Mouse (Mus musculus) liver, postnatal 0 days (tissue): Measurements from ENCODE around the gene Klhdc4. TPM values are rescaled to one million over a fixed set of nuclear protein-coding genes. Genes with fewer than 3 reads are reported as not detected.

Source experiments
- ATAC-seq: fragments of 200-750 bp; cut with Nextera tagmentation; 2 replicates; pipeline ENCODE4 v1.8.0; 2017; ENCODE audit warnings: mild to moderate bottlenecking, moderate library complexity
- DNase-seq: peaks from one replicate; pipeline ENCODE4 v3.0.0-alpha.2; 2016
- H3K27ac ChIP-seq: fragments of 300-500 bp; sonication (generic); 2 replicates; pipeline ENCODE4 v1.5.1; 2014; ENCODE audit warnings: antibody characterized with exemption, moderate library complexity, mild to moderate bottlenecking, low read depth
- H3K27me3 ChIP-seq: fragments of 300-500 bp; sonication (generic); 2 replicates; pipeline ENCODE4 v1.6.1; 2014; ENCODE audit warnings: low read length, control low read depth, mixed read lengths; ENCODE audit not compliant: insufficient read depth
- H3K36me3 ChIP-seq: fragments of 300-500 bp; sonication (generic); replicated peaks from 2 replicates; pipeline ENCODE4 v1.6.1; 2014; ENCODE audit warnings: mild to moderate bottlenecking, control low read depth, low read length, moderate library complexity, mixed read lengths; ENCODE audit not compliant: insufficient read depth
- H3K4me1 ChIP-seq: fragments of 300-500 bp; sonication (generic); 2 replicates; pipeline ENCODE4 v1.6.1; 2014; ENCODE audit warnings: antibody characterized with exemption, mild to moderate bottlenecking, control low read depth; ENCODE audit not compliant: insufficient read depth
- H3K4me2 ChIP-seq: fragments of 300-500 bp; sonication (generic); 2 replicates; pipeline ENCODE4 v1.6.1; 2014; ENCODE audit warnings: low read depth, mild to moderate bottlenecking, low read length, moderate library complexity, mixed read lengths
- H3K4me3 ChIP-seq: fragments of 300-500 bp; sonication (generic); 2 replicates; pipeline ENCODE4 v1.5.1; 2014; ENCODE audit warnings: low read depth, low read length
- H3K9ac ChIP-seq: fragments of 300-500 bp; sonication (generic); replicated peaks from 2 replicates; pipeline ENCODE4 v1.6.1; 2014; ENCODE audit warnings: mild to moderate bottlenecking, moderate library complexity
- H3K9me3 ChIP-seq: fragments of 300-500 bp; sonication (generic); 2 replicates; pipeline ENCODE4 v1.6.1; 2016; ENCODE audit warnings: mild to moderate bottlenecking, control low read depth, low read length, mixed read lengths
- CTCF ChIP-seq: sonication (generic); IDR thresholded peaks from 2 replicates; pipeline ENCODE4 v1.5.1; 2016; ENCODE audit warnings: antibody characterized with exemption, low read depth
- EP300 ChIP-seq: IDR thresholded peaks from 2 replicates; pipeline ENCODE4 v1.6.1; 2016; ENCODE audit warnings: antibody characterized with exemption, low read depth, mild to moderate bottlenecking
- whole genome bisulfite sequencing: fragments of 180-500 bp; shearing (Covaris S2); extraction: QIAGEN DNeasy Blood & Tissue Kit; methylation state at CpG from one replicate; pipeline ENCODE4 v1.1.7; 2014; ENCODE audit not compliant: insufficient replicate concordance; 5-methylcytosine and 5-hydroxymethylcytosine counted together
- polyA plus RNA-seq: library from polyadenylated mRNA; unstranded; fragments of >200 nt; fragmentation: Nextera tagmentation; extraction: Ambion mirVana; gene quantifications from 2 replicates; pipeline ENCODE4 v1.2.1, GENCODE M21; 2015

Klhdc4 gene
- polyA plus RNA-seq, 1 experiment from 2014 or later: 8.7 TPM

DNA sequence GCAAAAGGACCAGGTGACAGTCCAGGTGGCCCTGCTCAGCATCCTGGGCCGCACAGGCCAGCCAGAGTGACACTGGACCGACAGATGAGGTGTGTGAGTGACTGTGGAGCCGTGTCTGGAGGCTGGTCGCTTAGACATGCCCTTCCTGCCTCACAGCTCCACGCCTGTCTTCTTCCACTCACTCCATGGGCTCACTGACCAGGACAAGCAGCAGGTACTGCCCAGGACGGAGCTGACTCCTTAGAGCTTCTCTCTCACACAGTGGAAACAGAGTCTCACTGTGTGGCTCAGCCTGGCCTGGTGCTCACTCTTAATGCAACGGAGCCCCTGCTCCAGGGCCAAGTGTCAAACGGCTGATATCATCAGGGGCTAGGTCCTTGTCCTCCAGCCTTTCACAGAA is 33.9 kb downstream of the Klhdc4 start:
- 84% methylated on average over 8 of the region's 8 CpGs for WGBS
- peaks cover 13% of the 10 kb centered on the region for H3K36me3 ChIP-seq
- TF ChIP-seq CTCF: no peak
- TF ChIP-seq EP300: no peak
- ATAC-seq: no peak
- no peak overlapping the region for H3K9ac ChIP-seq
- H3K27ac ChIP-seq: peak overlapping the region; percentile 37; the same call in 1 of the 2 replicates
- H3K9me3 ChIP-seq: no peaks in the 10 kb centered on the region
- no peaks in the 10 kb centered on the region for H3K27me3 ChIP-seq
- no peak overlapping the region for H3K4me2 ChIP-seq
- H3K4me1 ChIP-seq: peaks cover 13% of the 10 kb centered on the region
- DNase-seq: no peak
- no peak overlapping the region for H3K4me3 ChIP-seq

DNA sequence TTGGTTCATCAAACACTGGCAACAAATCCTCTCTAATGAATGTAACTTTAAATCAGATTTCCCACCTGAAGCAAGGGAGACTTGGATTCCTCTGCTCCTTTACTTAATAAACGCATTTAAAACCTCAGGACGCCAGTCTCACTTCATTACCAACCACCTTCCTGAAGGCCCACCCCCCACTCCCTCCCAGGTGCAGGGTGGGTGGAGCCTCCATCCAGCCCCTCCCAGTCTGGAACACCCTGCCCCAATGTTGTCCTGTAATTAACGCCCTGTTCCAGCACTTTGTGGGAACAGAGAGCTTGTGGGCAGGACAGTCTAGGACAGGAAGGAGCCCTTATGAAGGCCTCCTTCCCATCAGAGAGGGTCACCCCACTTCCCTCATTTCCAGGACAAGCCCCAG is 35.2 kb downstream of the Klhdc4 start:
- no peak for DNase-seq
- no peak overlapping the region for H3K4me3 ChIP-seq
- no peaks in the 10 kb centered on the region for H3K27me3 ChIP-seq
- peaks cover 11% of the 10 kb centered on the region for H3K36me3 ChIP-seq
- no peak for TF ChIP-seq EP300
- TF ChIP-seq CTCF: no peak
- no peaks in the 10 kb centered on the region for H3K9me3 ChIP-seq
- 55% methylated on average over 3 of the region's 3 CpGs for WGBS
- H3K9ac ChIP-seq: no peak overlapping the region
- peak overlapping the region; percentile 62 for H3K27ac ChIP-seq
- no peak for ATAC-seq
- H3K4me2 ChIP-seq: no peak overlapping the region
- peaks cover 13% of the 10 kb centered on the region for H3K4me1 ChIP-seq

- Histone ChIP-seq H3K27me3 (no peaks in the 10 kb centered on the region), H3K9me3 (no peaks in the 10 kb centered on the region), H3K27ac (peak overlapping the region; percentile 83), H3K4me1 (peaks cover 13% of the 10 kb centered on the region), H3K4me3 (no peak overlapping the region), H3K9ac (no peak overlapping the region), H3K36me3 (peaks cover 4% of the 10 kb centered on the region), H3K4me2 (no peak overlapping the region)
- 54% methylated on average over 4 of the region's 4 CpGs for WGBS
- ATAC-seq (no peak), DNase-seq (no peak)
- no peak for TF ChIP-seq EP300
- TF ChIP-seq CTCF: no peak
Measured at GRCm38 (mm10) chr8:121792627-121793026, 36.7 kb downstream of the Klhdc4 start.

DNA sequence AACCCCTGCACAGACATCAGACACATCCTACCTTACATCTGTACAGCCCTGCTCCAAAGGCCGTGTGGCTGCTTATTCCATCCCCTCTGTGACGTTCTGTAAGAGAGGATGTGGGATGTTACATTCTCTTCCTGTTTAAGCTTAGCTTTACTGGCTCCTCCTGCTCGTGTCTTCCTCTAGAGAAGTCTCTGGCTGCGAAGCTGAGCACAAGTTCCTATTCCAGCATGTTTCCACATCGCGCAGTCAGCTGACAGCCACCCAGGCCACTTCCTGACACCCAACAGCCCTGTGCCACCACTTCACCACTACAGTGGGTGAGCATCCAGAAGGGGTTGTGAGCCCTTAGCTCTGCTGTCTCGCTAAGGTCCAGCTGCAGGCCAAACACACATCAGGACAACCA is 37.2 kb downstream of the Klhdc4 start:
- Histone ChIP-seq H3K9ac (peak overlapping the region; percentile 38), H3K27ac (peak overlapping the region; percentile 83), H3K9me3 (no peaks in the 10 kb centered on the region), H3K4me2 (no peak overlapping the region), H3K27me3 (no peaks in the 10 kb centered on the region), H3K36me3 (no peaks in the 10 kb centered on the region; the same call in 1 of the 2 replicates), H3K4me3 (0 out of 2 replicates have a peak overlapping the region, but pooled peaks have one; percentile 15), H3K4me1 (peaks cover 13% of the 10 kb centered on the region)
- no peak for TF ChIP-seq CTCF
- TF ChIP-seq EP300: no peak
- ATAC-seq (peak; percentile 63), DNase-seq (peak; percentile 65)
- 28% methylated on average over 7 of the region's 7 CpGs for WGBS

DNA sequence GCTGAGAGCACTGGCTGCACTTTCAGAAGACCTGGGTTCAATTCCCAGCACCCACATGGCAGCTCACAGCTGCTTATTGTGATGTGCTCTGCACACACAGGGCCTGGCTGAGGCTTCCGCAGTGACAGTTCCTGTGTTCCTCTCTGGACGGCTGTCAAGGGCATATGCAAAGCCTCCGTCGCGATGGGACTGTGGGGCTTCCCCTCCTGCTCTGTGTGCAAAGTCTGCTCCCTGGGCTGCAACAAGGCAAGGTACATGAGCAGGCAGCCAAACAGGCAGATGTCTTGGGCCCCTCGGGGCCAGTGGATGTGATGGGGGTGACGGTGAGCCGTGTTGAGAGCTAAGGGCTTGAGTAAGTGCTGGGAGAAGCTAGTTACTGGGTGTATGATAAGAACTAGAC is 40.6 kb downstream of the Klhdc4 start:
- no peak overlapping the region for H3K27ac ChIP-seq
- DNase-seq (no peak), ATAC-seq (no peak)
- H3K36me3 ChIP-seq: no peaks in the 10 kb centered on the region
- no peak overlapping the region for H3K4me3 ChIP-seq
- no peak overlapping the region for H3K9ac ChIP-seq
- TF ChIP-seq EP300 (no peak), CTCF (no peak)
- H3K4me1 ChIP-seq: peaks cover 13% of the 10 kb centered on the region
- 0 out of 2 replicates have a peak, but pooled peaks cover 4% of the 10 kb centered on the region for H3K27me3 ChIP-seq
- 70% methylated on average over 8 of the region's 8 CpGs for WGBS
- H3K9me3 ChIP-seq: no peaks in the 10 kb centered on the region
- no peak overlapping the region for H3K4me2 ChIP-seq

- H3K9me3 ChIP-seq: no peaks in the 10 kb centered on the region
- no peak overlapping the region for H3K9ac ChIP-seq
- WGBS: 38% methylated on average over 10 of the region's 10 CpGs
- H3K4me3 ChIP-seq: no peak overlapping the region
- DNase-seq: no peak
- H3K4me1 ChIP-seq: no peaks in the 10 kb centered on the region
- TF ChIP-seq CTCF (no peak), EP300 (no peak)
- no peak overlapping the region for H3K4me2 ChIP-seq
- H3K27me3 ChIP-seq: 0 out of 2 replicates have a peak, but pooled peaks cover 4% of the 10 kb centered on the region
- no peaks in the 10 kb centered on the region for H3K36me3 ChIP-seq
- no peak for ATAC-seq
- no peak overlapping the region for H3K27ac ChIP-seq
Measured at GRCm38 (mm10) chr8:121786542-121786941, 42.8 kb downstream of the Klhdc4 start.

DNA sequence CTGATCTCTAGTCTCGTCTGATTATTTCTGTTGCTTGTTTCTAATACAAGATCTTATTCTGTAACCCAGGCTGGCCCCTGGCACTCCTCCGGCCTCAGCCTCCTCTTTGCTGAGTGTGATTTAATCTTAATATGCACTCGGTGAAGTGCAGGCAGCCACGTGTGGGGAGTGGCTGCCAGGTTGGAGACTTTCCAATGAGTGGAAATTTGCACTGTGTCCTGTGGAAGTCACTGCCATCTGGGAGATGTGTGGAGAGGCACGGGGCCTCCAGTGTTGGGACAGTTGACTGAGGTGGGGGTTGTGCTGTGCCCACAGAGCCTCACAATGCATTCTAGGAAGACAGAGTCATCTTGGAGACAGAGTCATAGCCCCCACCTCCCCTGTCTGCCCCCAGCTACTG is 46.9 kb downstream of the Klhdc4 start:
- Histone ChIP-seq H3K9me3 (no peaks in the 10 kb centered on the region), H3K4me2 (no peak overlapping the region), H3K27me3 (0 out of 2 replicates have a peak, but pooled peaks cover 4% of the 10 kb centered on the region), H3K27ac (no peak overlapping the region), H3K9ac (no peak overlapping the region), H3K4me1 (no peaks in the 10 kb centered on the region), H3K4me3 (no peak overlapping the region), H3K36me3 (no peaks in the 10 kb centered on the region)
- TF ChIP-seq CTCF (no peak), EP300 (no peak)
- DNase-seq (no peak), ATAC-seq (no peak)
- WGBS: 59% methylated on average over 5 of the region's 5 CpGs
